ENCODE assay signal across 20 mouse cellular contexts in the genomic region with DNA sequence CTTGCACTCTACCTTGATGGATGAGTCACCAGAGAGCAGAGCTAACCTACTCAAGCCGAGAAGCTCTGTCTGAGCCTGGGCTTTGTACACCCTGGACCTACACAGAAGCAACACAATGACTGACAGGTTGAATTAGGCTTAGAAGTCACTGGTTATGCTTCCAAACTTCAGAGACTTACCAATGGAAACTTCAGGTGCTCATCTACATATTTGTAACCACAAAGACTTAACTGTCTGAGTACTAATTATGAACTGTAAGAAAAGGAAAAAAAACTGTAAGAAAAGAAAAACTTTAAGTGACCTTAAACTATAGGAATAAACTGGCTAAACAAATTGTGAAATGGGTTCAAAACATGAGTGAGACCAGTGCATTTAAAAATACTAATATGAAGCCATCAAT.
DNase-seq lines count a peak whose midpoint lies in the region; ATAC-seq and TF ChIP-seq lines count a peak whose summit lies in the region.
"Had no signal": no experiment of that assay in that cellular context is flagged by ENCODE, and none has a peak within 500 bp of the region (broad histone marks: within the 10 kb centered on the region; RNA-seq: fewer than 3 reads in every experiment).

No protein-coding gene starts in this region.

- H3K27ac ChIP-seq in heart, embryonic 13.5 days (replicated peaks), result peak overlapping the region; percentile 48
- 0 out of 2 replicates have a peak overlapping the region, but pooled peaks have one; percentile 38 for H3K27ac ChIP-seq in neural tube, embryonic 13.5 days (replicated peaks)
- H3K27ac ChIP-seq: embryonic facial prominence, embryonic 15.5 days; forebrain, embryonic 10.5 days had no signal

- no peak overlapping the region for H3ac ChIP-seq in myocyte (ENCODE audit: control insufficient read depth, insufficient read length)

- ATAC-seq in heart, embryonic 13.5 days (ENCODE audit: extremely low read depth, insufficient number of reproducible peaks, low FRiP score, low TSS enrichment), result no peak
- no peak for ATAC-seq in neural tube, embryonic 13.5 days (ENCODE audit: low read depth)
- ATAC-seq: intestine, postnatal 0 days had no signal

- no peak overlapping the region for H3K4me3 ChIP-seq in heart, embryonic 13.5 days
- no peak overlapping the region for H3K4me3 ChIP-seq in neural tube, embryonic 13.5 days
- no peak overlapping the region for H3K4me3 ChIP-seq in myocyte
- H3K4me3 ChIP-seq: embryonic facial prominence, embryonic 15.5 days; erythroblast, embryonic 14.5 days; forebrain, embryonic 10.5 days; heart, embryonic 10.5 days; hindbrain, embryonic 15.5 days had no signal

- H3K4me1 ChIP-seq in heart, embryonic 13.5 days, result peaks cover 28% of the 10 kb centered on the region
- peaks cover 18% of the 10 kb centered on the region for H3K4me1 ChIP-seq in neural tube, embryonic 13.5 days (replicated peaks)
- H3K4me1 ChIP-seq: embryonic facial prominence, embryonic 15.5 days had no signal

- 35% methylated on average over 1 of the region's 1 CpGs for WGBS in heart, embryonic 13.5 days
- whole genome bisulfite sequencing in neural tube, embryonic 13.5 days, result 50% methylated on average over 1 of the region's 1 CpGs

- H3K9me3 ChIP-seq in heart, embryonic 13.5 days, result no peaks in the 10 kb centered on the region
- H3K9me3 ChIP-seq in neural tube, embryonic 13.5 days, result no peaks in the 10 kb centered on the region
- H3K9me3 ChIP-seq: embryonic facial prominence, embryonic 15.5 days; forebrain, embryonic 10.5 days; heart, embryonic 10.5 days; hindbrain, embryonic 15.5 days had no signal

- no peak overlapping the region for H3K9ac ChIP-seq in heart, embryonic 13.5 days
- H3K9ac ChIP-seq in neural tube, embryonic 13.5 days, result no peak overlapping the region
- H3K9ac ChIP-seq: embryonic facial prominence, embryonic 15.5 days; hindbrain, embryonic 15.5 days had no signal

- no peaks in the 10 kb centered on the region for H3K36me3 ChIP-seq in heart, embryonic 13.5 days
- no peaks in the 10 kb centered on the region for H3K36me3 ChIP-seq in neural tube, embryonic 13.5 days
- H3K36me3 ChIP-seq in myocyte (ENCODE audit: control insufficient read depth, insufficient read depth), result no peaks in the 10 kb centered on the region
- H3K36me3 ChIP-seq: embryonic facial prominence, embryonic 15.5 days; forebrain, embryonic 10.5 days; heart, embryonic 10.5 days; hindbrain, embryonic 15.5 days had no signal

- TF ChIP-seq POLR2A in myocyte (IDR thresholded peaks at IDR 0.05; ENCODE audit: insufficient read length, low read depth), result no peak

- H3K27me3 ChIP-seq in heart, embryonic 13.5 days (replicated peaks), result no peaks in the 10 kb centered on the region
- no peaks in the 10 kb centered on the region for H3K27me3 ChIP-seq in neural tube, embryonic 13.5 days
- H3K27me3 ChIP-seq in myocyte (ENCODE audit: control insufficient read depth, insufficient read depth, insufficient read length), result no peaks in the 10 kb centered on the region
- H3K27me3 ChIP-seq: embryonic facial prominence, embryonic 15.5 days; hindbrain, embryonic 15.5 days had no signal

- DNase-seq in heart, adult 11 months, result no peak
- DNase-seq in neural tube, embryonic 10.5 days (ENCODE audit: extremely low spot score, low spot score), result no peak
- DNase-seq in frontal cortex, postnatal 14 days (ENCODE audit: low spot score in 2 of 2), result no peak
- no peak for DNase-seq in lung, adult 18-20 months
- DNase-seq: adrenal gland, adult 8-10 months; adrenal gland, postnatal 36 days; cerebellum, adult 2 months; cerebellum, postnatal 10 days; embryo, embryonic 11 days; gastrocnemius, postnatal 36 days; heart, adult 18-20 months had no signal

- H3K4me2 ChIP-seq in heart, embryonic 13.5 days, result no peak overlapping the region
- H3K4me2 ChIP-seq in neural tube, embryonic 13.5 days, result no peak overlapping the region
- peak overlapping the region; percentile 45 for H3K4me2 ChIP-seq in myocyte (ENCODE audit: low read depth)
- H3K4me2 ChIP-seq: embryonic facial prominence, embryonic 15.5 days; hindbrain, embryonic 15.5 days had no signal

- no peaks in the 10 kb centered on the region for H3K79me2 ChIP-seq in myocyte (ENCODE audit: control insufficient read depth, insufficient read depth)

TF ChIP-seq in myocyte, 11 proteins besides CTCF, POLR2A, EP300 and RAD21:
- TF ChIP-seq MAX (IDR thresholded peaks at IDR 0.05; ENCODE audit: low read depth) (no peak), MYOD1 (IDR thresholded peaks at IDR 0.05; ENCODE audit: control insufficient read depth in 1 of 3, insufficient read length in 2 of 3, low read depth in 2 of 3) (no peak), POLR2AphosphoS2 (IDR thresholded peaks at IDR 0.05; ENCODE audit: insufficient read length, low read depth) (no peak), TCF12 (IDR thresholded peaks at IDR 0.05; ENCODE audit: insufficient read depth, poor library complexity, severe bottlenecking) (no peak), REST (IDR thresholded peaks at IDR 0.05; ENCODE audit: insufficient read depth, insufficient read length) (no peak), TCF3 (IDR thresholded peaks at IDR 0.05; ENCODE audit: insufficient read length, low read depth) (no peak), E2F4 (IDR thresholded peaks at IDR 0.05; ENCODE audit: insufficient read depth) (no peak), CEBPB (IDR thresholded peaks at IDR 0.05; ENCODE audit: insufficient read depth, poor library complexity, severe bottlenecking) (no peak), MYOG (IDR thresholded peaks at IDR 0.05; ENCODE audit: control insufficient read depth in 1 of 3, insufficient read depth in 1 of 3, insufficient read length in 2 of 3, low read depth in 2 of 3) (no peak), USF1 (IDR thresholded peaks at IDR 0.05; ENCODE audit: low read depth) (no peak), SRF (IDR thresholded peaks at IDR 0.05; ENCODE audit: control insufficient read depth, insufficient read length, low read depth) (no peak)
